Mouse (Mus musculus): ENCODE measurements around the gene Nt5c3.

DNA sequence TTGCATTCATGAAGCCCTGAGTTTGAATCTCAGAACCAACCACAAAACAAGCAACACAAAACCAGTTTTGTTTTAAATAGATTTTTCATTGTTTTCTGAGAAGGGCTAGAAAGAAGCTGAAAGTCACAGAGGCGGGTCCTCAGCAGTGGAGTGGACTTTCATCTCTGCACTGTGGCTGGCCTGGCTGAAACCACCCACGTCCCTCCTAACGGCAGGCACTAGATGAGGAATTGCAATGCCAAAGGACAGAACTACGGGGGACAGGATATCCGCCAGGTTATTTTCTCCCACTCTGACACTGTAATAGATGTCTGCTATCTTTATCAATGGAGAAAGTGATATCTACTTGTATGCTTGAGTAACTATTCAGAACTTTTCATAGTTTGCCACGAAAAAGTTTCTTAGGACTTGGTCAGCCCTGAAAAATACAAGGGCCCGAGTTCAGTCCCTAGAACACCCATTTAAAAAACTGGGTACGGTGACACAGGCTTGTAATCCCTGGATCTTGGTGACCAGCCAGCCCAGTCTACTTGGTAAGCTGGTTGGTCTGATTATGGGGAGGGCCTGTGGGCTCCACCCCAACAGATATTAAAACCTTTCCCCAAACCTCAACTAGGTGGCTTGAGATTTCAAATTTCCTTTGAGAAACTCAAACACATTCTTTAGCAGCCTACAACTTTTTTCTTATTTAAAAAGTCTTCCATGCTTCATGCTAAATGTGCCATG is 17.4 kb downstream of the Nt5c3 start:
- TF ChIP-seq ZNF384 (IDR thresholded peaks at IDR 0.05; ENCODE audit: low read depth, low read length) (no peak), HCFC1 (IDR thresholded peaks at IDR 0.05; ENCODE audit: borderline replicate concordance, insufficient read depth, low read length) (no peak)

Data from ES-E14 (cell line).